Mouse (Mus musculus) neural tube, embryonic 11.5 days (tissue): ENCODE measurements at regions not wholly inside any gene's neighbourhood (a gene's known extent, or its start where the extent isn't known, plus 50 kb on each side); places are given as distances from the start of the nearest gene placed in this dataset.

Experiments
- ATAC-seq: fragments of 200-750 bp; cut with Nextera tagmentation; 2 replicates; pipeline ENCODE4 v1.8.0; 2017; ENCODE audit warnings: moderate number of reproducible peaks, mild to moderate bottlenecking, moderate TSS enrichment, moderate library complexity; ENCODE audit not compliant: insufficient read depth, low FRiP score, low TSS enrichment
- DNase-seq: peaks from one replicate; pipeline ENCODE4 v3.0.0-alpha.2; 2015; ENCODE audit warnings: low spot score
- H3K27ac ChIP-seq: fragments of 300-500 bp; sonication (generic); 2 replicates; pipeline ENCODE4 v1.5.1; 2014; ENCODE audit warnings: low read depth, mild to moderate bottlenecking, low read length
- H3K27me3 ChIP-seq: fragments of 300-500 bp; sonication (generic); 2 replicates; pipeline ENCODE4 v1.6.1; 2014; ENCODE audit warnings: mild to moderate bottlenecking, low read length, mixed read lengths; ENCODE audit not compliant: control insufficient read depth, insufficient read depth
- H3K36me3 ChIP-seq: fragments of 300-500 bp; sonication (generic); 2 replicates; pipeline ENCODE4 v1.6.1; 2014; ENCODE audit warnings: mild to moderate bottlenecking, low read length, moderate library complexity, mixed read lengths; ENCODE audit not compliant: control insufficient read depth, insufficient read depth
- H3K4me1 ChIP-seq: fragments of 300-500 bp; sonication (generic); 2 replicates; pipeline ENCODE4 v1.6.1; 2014; ENCODE audit warnings: low read length, mixed read lengths; ENCODE audit not compliant: control insufficient read depth, insufficient read depth
- H3K4me2 ChIP-seq: fragments of 300-500 bp; sonication (generic); 2 replicates; pipeline ENCODE4 v1.6.1; 2014; ENCODE audit warnings: low read depth, mild to moderate bottlenecking, moderate library complexity
- H3K4me3 ChIP-seq: fragments of 300-500 bp; sonication (generic); 2 replicates; pipeline ENCODE4 v1.5.1; 2014; ENCODE audit warnings: low read depth, low read length
- H3K9ac ChIP-seq: fragments of 300-500 bp; sonication (generic); 2 replicates; pipeline ENCODE4 v1.6.1; 2014; ENCODE audit warnings: mild to moderate bottlenecking, low read length
- H3K9me3 ChIP-seq: fragments of 300-500 bp; sonication (generic); 2 replicates; pipeline ENCODE4 v1.6.1; 2016; ENCODE audit warnings: low read length; ENCODE audit not compliant: control insufficient read depth
- WGBS: fragments of 180-500 bp; shearing (Covaris S2); extraction: QIAGEN DNeasy Blood & Tissue Kit; methylation state at CpG from one replicate; pipeline ENCODE4 v1.1.7; 2014; 5-methylcytosine and 5-hydroxymethylcytosine counted together

- WGBS: 72% methylated on average over 1 of the region's 1 CpGs
- Histone ChIP-seq H3K36me3 (no peaks in the 10 kb centered on the region), H3K4me1 (no peaks in the 10 kb centered on the region), H3K27ac (no peak overlapping the region), H3K9me3 (no peaks in the 10 kb centered on the region), H3K27me3 (no peaks in the 10 kb centered on the region), H3K4me3 (no peak overlapping the region), H3K4me2 (no peak overlapping the region), H3K9ac (no peak overlapping the region)
- no peak for DNase-seq
- ATAC-seq: no peak
These were observed 57.2 kb downstream of the Foxa2 start for GRCm38 (mm10) chr2:147989616-147990015.

DNA sequence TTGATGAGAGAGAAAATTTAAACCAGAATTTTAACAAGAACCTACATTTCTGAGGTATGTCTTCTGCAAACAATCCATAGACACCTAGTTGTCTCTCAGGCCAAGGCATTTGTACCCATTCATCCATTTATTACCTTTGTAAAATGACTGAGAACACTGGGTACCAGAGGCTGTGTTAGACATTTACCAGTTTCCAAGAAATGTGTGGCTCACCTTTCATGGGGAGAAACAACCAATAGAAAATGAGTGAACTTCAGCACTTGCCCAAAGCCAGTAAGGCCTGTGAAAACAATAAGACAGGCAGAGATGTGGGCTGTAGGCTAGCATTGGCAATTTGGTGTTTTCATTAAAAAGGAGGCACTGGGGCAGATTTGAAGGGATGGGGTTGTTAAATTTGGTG lies 58.2 kb downstream of the Foxa2 start:
- ATAC-seq: no peak
- Histone ChIP-seq H3K9me3 (no peaks in the 10 kb centered on the region), H3K4me2 (no peak overlapping the region), H3K27ac (no peak overlapping the region), H3K9ac (no peak overlapping the region), H3K4me1 (no peaks in the 10 kb centered on the region), H3K36me3 (no peaks in the 10 kb centered on the region), H3K27me3 (peaks cover 1% of the 10 kb centered on the region; the same call in 1 of the 2 replicates), H3K4me3 (no peak overlapping the region)
- DNase-seq: no peak

GRCm38 (mm10) chr2:147985261-147985575 lies 61.6 kb downstream of the Foxa2 start:
- H3K4me1 ChIP-seq: no peaks in the 10 kb centered on the region
- DNase-seq (no peak), ATAC-seq (no peak)
- 82% methylated on average over 2 of the region's 2 CpGs for WGBS
- no peak overlapping the region for H3K4me3 ChIP-seq
- no peaks in the 10 kb centered on the region for H3K36me3 ChIP-seq
- H3K4me2 ChIP-seq: no peak overlapping the region
- H3K9ac ChIP-seq: no peak overlapping the region
- H3K27me3 ChIP-seq: peaks cover 6% of the 10 kb centered on the region; the same call in 1 of the 2 replicates
- no peaks in the 10 kb centered on the region for H3K9me3 ChIP-seq
- no peak overlapping the region for H3K27ac ChIP-seq

GRCm38 (mm10) chr2:147984547-147985260 lies 62.1 kb downstream of the Foxa2 start:
- no peaks in the 10 kb centered on the region for H3K9me3 ChIP-seq
- 56% methylated on average over 12 of the region's 12 CpGs for WGBS
- no peaks in the 10 kb centered on the region for H3K36me3 ChIP-seq
- H3K27ac ChIP-seq: no peak overlapping the region
- H3K4me2 ChIP-seq: no peak overlapping the region
- H3K4me3 ChIP-seq: no peak overlapping the region
- H3K27me3 ChIP-seq: peaks cover 6% of the 10 kb centered on the region; the same call in 1 of the 2 replicates
- H3K4me1 ChIP-seq: no peaks in the 10 kb centered on the region
- H3K9ac ChIP-seq: no peak overlapping the region
- ATAC-seq: no peak
- no peak for DNase-seq

GRCm38 (mm10) chr2:147980929-147981479 lies 65.8 kb downstream of the Foxa2 start:
- Histone ChIP-seq H3K9ac (no peak overlapping the region), H3K9me3 (no peaks in the 10 kb centered on the region), H3K4me2 (no peak overlapping the region), H3K27ac (no peak overlapping the region), H3K36me3 (no peaks in the 10 kb centered on the region), H3K4me3 (no peak overlapping the region), H3K27me3 (peaks cover 6% of the 10 kb centered on the region; the same call in 1 of the 2 replicates), H3K4me1 (no peaks in the 10 kb centered on the region)
- peak; percentile 41 for DNase-seq
- WGBS: 45% methylated on average over 6 of the region's 6 CpGs
- ATAC-seq: peak; percentile 22; the same call in 1 of the 2 replicates

- WGBS: 92% methylated on average over 1 of the region's 1 CpGs
- no peak overlapping the region for H3K4me3 ChIP-seq
- H3K27me3 ChIP-seq: peaks cover 6% of the 10 kb centered on the region; the same call in 1 of the 2 replicates
- ATAC-seq (no peak), DNase-seq (no peak)
- H3K4me2 ChIP-seq: no peak overlapping the region
- no peak overlapping the region for H3K9ac ChIP-seq
- H3K4me1 ChIP-seq: no peaks in the 10 kb centered on the region
- H3K9me3 ChIP-seq: no peaks in the 10 kb centered on the region
- no peaks in the 10 kb centered on the region for H3K36me3 ChIP-seq
- no peak overlapping the region for H3K27ac ChIP-seq
These were observed 66.4 kb downstream of the Foxa2 start for GRCm38 (mm10) chr2:147980408-147980807.

- DNase-seq: no peak
- WGBS: 81% methylated on average over 4 of the region's 4 CpGs
- no peaks in the 10 kb centered on the region for H3K9me3 ChIP-seq
These were observed 67.0 kb downstream of the Foxa2 start for GRCm38 (mm10) chr2:147979660-147980364.

DNA sequence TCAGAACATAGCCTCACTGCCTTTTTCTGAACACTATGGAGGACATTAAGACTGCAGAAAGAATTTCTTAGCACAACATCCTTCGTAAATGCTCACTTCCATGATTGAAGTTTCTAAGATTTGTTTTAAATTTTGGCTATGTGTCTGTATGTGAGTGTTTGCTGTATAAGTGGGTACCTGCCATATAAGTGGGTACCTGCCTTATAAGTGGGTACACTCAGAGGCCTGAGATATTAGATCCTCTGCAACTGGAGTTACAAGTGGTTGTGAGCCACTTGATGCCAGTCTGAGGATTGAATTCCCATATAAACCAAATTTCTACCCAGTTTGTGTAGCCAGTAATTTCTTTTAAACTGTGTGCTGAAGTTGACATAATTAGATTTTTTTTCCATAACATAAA lies 67.8 kb downstream of the Foxa2 start:
- WGBS: 70% methylated on average over 1 of the region's 1 CpGs
- DNase-seq (no peak), ATAC-seq (no peak)

More at GRCm38 (mm10) chr2:147979660-147980364, 67.0 kb downstream of the Foxa2 start:
- H3K9ac ChIP-seq: no peak overlapping the region
- peaks cover 6% of the 10 kb centered on the region; the same call in 1 of the 2 replicates for H3K27me3 ChIP-seq
- no peak overlapping the region for H3K27ac ChIP-seq
- no peak overlapping the region for H3K4me3 ChIP-seq
- ATAC-seq: no peak
- no peaks in the 10 kb centered on the region for H3K4me1 ChIP-seq
- no peak overlapping the region for H3K4me2 ChIP-seq
- H3K36me3 ChIP-seq: no peaks in the 10 kb centered on the region

More for the DNA sequence above, 67.8 kb downstream of the Foxa2 start:
- no peaks in the 10 kb centered on the region for H3K4me1 ChIP-seq
- H3K9ac ChIP-seq: no peak overlapping the region
- peaks cover 6% of the 10 kb centered on the region; the same call in 1 of the 2 replicates for H3K27me3 ChIP-seq
- H3K36me3 ChIP-seq: no peaks in the 10 kb centered on the region
- no peak overlapping the region for H3K4me3 ChIP-seq
- H3K4me2 ChIP-seq: no peak overlapping the region
- H3K27ac ChIP-seq: no peak overlapping the region
- H3K9me3 ChIP-seq: no peaks in the 10 kb centered on the region
